Mouse (Mus musculus) G1E (cell line): ENCODE measurements around the gene Cdc42bpb.

Experiments used
- CTCF ChIP-seq: IDR thresholded peaks from 2 replicates; pipeline ENCODE4 v1.5.1; 2012; ENCODE audit warnings: low read depth, low read length, inconsistent platforms, mixed read lengths
- GATA1 ChIP-seq: IDR thresholded peaks from 2 replicates; pipeline ENCODE4 v1.6.1; 2012; ENCODE audit warnings: borderline replicate concordance, low read length, inconsistent platforms, mixed read lengths
- TAL1 ChIP-seq: conservative IDR thresholded peaks from 2 replicates; pipeline ENCODE4 v1.6.1; 2012; ENCODE audit warnings: low read depth, low read length, inconsistent platforms, mixed read lengths

- TF ChIP-seq CTCF: no peak
- no peak for TF ChIP-seq TAL1
- no peak for TF ChIP-seq GATA1
Observed at GRCm38 (mm10) chr12:111303702-111304337, 73.7 kb downstream of the Cdc42bpb start.
